Mouse (Mus musculus) midbrain, postnatal 0 days (tissue): Measurements from ENCODE around the gene Cxcr4. TPM values are rescaled to one million over a fixed set of nuclear protein-coding genes. Genes with fewer than 3 reads are reported as not detected.
A peak's percentile ranks its signal among the peaks of the same experiment; 100 is the strongest.
"Not testable (repeated sequence)": the region's sequence is repeated elsewhere in the genome, so short reads cannot be mapped to it uniquely, and the experiment has no call there.

Experiments used
- ATAC-seq: fragments of 200-750 bp; cut with Nextera tagmentation; 2 replicates; pipeline ENCODE4 v1.8.0; 2017; ENCODE audit warnings: moderate number of reproducible peaks, mild to moderate bottlenecking, moderate TSS enrichment, moderate library complexity; ENCODE audit not compliant: low FRiP score
- DNase-seq: peaks from one replicate; pipeline ENCODE4 v3.0.0-alpha.2; 2015; ENCODE audit warnings: low spot score
- H3K27ac ChIP-seq: fragments of 300-500 bp; sonication (generic); 2 replicates; pipeline ENCODE4 v1.5.1; 2014; ENCODE audit warnings: low read depth, mild to moderate bottlenecking, low read length, mixed read lengths
- H3K27me3 ChIP-seq: fragments of 300-500 bp; sonication (generic); 2 replicates; pipeline ENCODE4 v1.6.1; 2014; ENCODE audit warnings: low read length, control low read depth, mixed read lengths; ENCODE audit not compliant: insufficient read depth
- H3K36me3 ChIP-seq: fragments of 300-500 bp; sonication (generic); 2 replicates; pipeline ENCODE4 v1.6.1; 2014; ENCODE audit warnings: low read length, control low read depth, mixed read lengths; ENCODE audit not compliant: insufficient read depth
- H3K4me1 ChIP-seq: fragments of 300-500 bp; sonication (generic); 2 replicates; pipeline ENCODE4 v1.6.1; 2014; ENCODE audit warnings: mild to moderate bottlenecking, control low read depth, antibody characterized with exemption, low read length, mixed read lengths; ENCODE audit not compliant: insufficient read depth
- H3K4me2 ChIP-seq: fragments of 300-500 bp; sonication (generic); 2 replicates; pipeline ENCODE4 v1.6.1; 2014; ENCODE audit warnings: low read depth, mild to moderate bottlenecking, low read length, mixed read lengths; ENCODE audit not compliant: poor library complexity, severe bottlenecking
- H3K4me3 ChIP-seq: fragments of 300-500 bp; sonication (generic); 2 replicates; pipeline ENCODE4 v1.5.1; 2014; ENCODE audit warnings: low read depth, mild to moderate bottlenecking, low read length, moderate library complexity
- H3K9ac ChIP-seq: fragments of 300-500 bp; sonication (generic); replicated peaks from 2 replicates; pipeline ENCODE4 v1.6.1; 2014; ENCODE audit warnings: mild to moderate bottlenecking, low read length, moderate library complexity, mixed read lengths; ENCODE audit not compliant: poor library complexity, severe bottlenecking
- H3K9me3 ChIP-seq: fragments of 300-500 bp; sonication (generic); 2 replicates; pipeline ENCODE4 v1.6.1; 2016; ENCODE audit warnings: low read length, control low read depth
- CTCF ChIP-seq: IDR thresholded peaks from 2 replicates; pipeline ENCODE4 v1.5.1; 2016; ENCODE audit warnings: antibody characterized with exemption, mild to moderate bottlenecking
- WGBS: fragments of 180-500 bp; shearing (Covaris S2); extraction: QIAGEN DNeasy Blood & Tissue Kit; methylation state at CpG from one replicate; pipeline ENCODE4 v1.1.7; 2014; 5-methylcytosine and 5-hydroxymethylcytosine counted together
- polyA plus RNA-seq: library from polyadenylated mRNA; unstranded; fragments of >200 nt; fragmentation: Nextera tagmentation; extraction: Ambion mirVana; gene quantifications from 2 replicates; pipeline ENCODE4 v1.2.1, GENCODE M21; 2015
- total RNA-seq: library from RNA; depleted of rRNA; stranded (reverse); fragments of >200 nt; gene quantifications from 2 replicates; pipeline ENCODE4 v1.2.3, GENCODE M21; 2014

The Cxcr4 gene
- total and polyA plus RNA-seq, 2 experiments from 2014 or later = 1.7 to 28.5 TPM

GRCm38 (mm10) chr1:128589488-128589887 is 2.6 kb downstream of the Cxcr4 start:
- H3K9me3 ChIP-seq = no peaks in the 10 kb centered on the region
- H3K9ac ChIP-seq = no peak overlapping the region
- DNase-seq (no peak), ATAC-seq (no peak)
- peaks cover 6% of the 10 kb centered on the region; the same call in 1 of the 2 replicates for H3K4me1 ChIP-seq
- TF ChIP-seq CTCF = no peak
- no peak overlapping the region for H3K4me3 ChIP-seq
- WGBS = 56% methylated on average over 9 of the region's 9 CpGs
- H3K4me2 ChIP-seq = peak overlapping the region; percentile 97; the same call in 1 of the 2 replicates
- H3K36me3 ChIP-seq = no peaks in the 10 kb centered on the region
- no peak overlapping the region for H3K27ac ChIP-seq
- H3K27me3 ChIP-seq = no peaks in the 10 kb centered on the region

GRCm38 (mm10) chr1:128588337-128588736 is 3.8 kb downstream of the Cxcr4 start:
- Histone ChIP-seq H3K27me3 (no peaks in the 10 kb centered on the region), H3K4me2 (no peak overlapping the region), H3K9ac (no peak overlapping the region), H3K9me3 (no peaks in the 10 kb centered on the region), H3K27ac (no peak overlapping the region), H3K4me1 (0 out of 2 replicates have a peak, but pooled peaks cover 6% of the 10 kb centered on the region), H3K4me3 (no peak overlapping the region), H3K36me3 (no peaks in the 10 kb centered on the region)
- 34% methylated on average over 2 of the region's 2 CpGs for WGBS
- no peak for TF ChIP-seq CTCF
- ATAC-seq (no peak), DNase-seq (no peak)

- ATAC-seq = no peak
These were observed 4.9 kb downstream of the Cxcr4 start for GRCm38 (mm10) chr1:128586928-128587780.

GRCm38 (mm10) chr1:128586162-128586927 is 5.7 kb downstream of the Cxcr4 start:
- WGBS = 25% methylated on average over 8 of the region's 8 CpGs
- H3K36me3 ChIP-seq = no peaks in the 10 kb centered on the region
- ATAC-seq = 0 out of 2 replicates have a peak, but pooled peaks have one; percentile 10
- H3K9ac ChIP-seq = no peak overlapping the region
- H3K9me3 ChIP-seq = no peaks in the 10 kb centered on the region
- no peak overlapping the region for H3K4me2 ChIP-seq
- no peak for DNase-seq
- no peaks in the 10 kb centered on the region for H3K27me3 ChIP-seq
- H3K4me1 ChIP-seq = no peaks in the 10 kb centered on the region
- H3K4me3 ChIP-seq = no peak overlapping the region
- H3K27ac ChIP-seq = no peak overlapping the region
- TF ChIP-seq CTCF = no peak

More at GRCm38 (mm10) chr1:128586928-128587780, 4.9 kb downstream of the Cxcr4 start:
- Histone ChIP-seq H3K9ac (no peak overlapping the region), H3K4me1 (no peaks in the 10 kb centered on the region), H3K36me3 (no peaks in the 10 kb centered on the region), H3K4me3 (no peak overlapping the region), H3K27me3 (no peaks in the 10 kb centered on the region), H3K27ac (no peak overlapping the region), H3K4me2 (no peak overlapping the region), H3K9me3 (no peaks in the 10 kb centered on the region)
- no peak for TF ChIP-seq CTCF
- WGBS = 53% methylated on average over 8 of the region's 8 CpGs
- DNase-seq = no peak

GRCm38 (mm10) chr1:128585396-128586161 is 6.5 kb downstream of the Cxcr4 start:
- no peaks in the 10 kb centered on the region for H3K4me1 ChIP-seq
- peak; percentile 74 for DNase-seq
- no peak overlapping the region for H3K27ac ChIP-seq

GRCm38 (mm10) chr1:128584716-128585115 is 7.4 kb downstream of the Cxcr4 start:
- not testable (repeated sequence) for H3K9me3 ChIP-seq, H3K4me1 ChIP-seq, H3K27me3 ChIP-seq, H3K9ac ChIP-seq, H3K4me2 ChIP-seq, H3K27ac ChIP-seq, H3K4me3 ChIP-seq, ATAC-seq, H3K36me3 ChIP-seq, DNase-seq
- WGBS = 97% methylated on average over 1 of the region's 1 CpGs

More at GRCm38 (mm10) chr1:128585396-128586161, 6.5 kb downstream of the Cxcr4 start:
- WGBS = 24% methylated on average over 3 of the region's 3 CpGs
- no peaks in the 10 kb centered on the region for H3K27me3 ChIP-seq
- no peak for TF ChIP-seq CTCF
- H3K4me3 ChIP-seq = no peak overlapping the region
- no peak overlapping the region for H3K9ac ChIP-seq
- H3K9me3 ChIP-seq = no peaks in the 10 kb centered on the region
- ATAC-seq = 0 out of 2 replicates have a peak, but pooled peaks have one; percentile 47
- no peaks in the 10 kb centered on the region for H3K36me3 ChIP-seq
- H3K4me2 ChIP-seq = no peak overlapping the region
